Mouse (Mus musculus) brain, embryonic 14.5 days (tissue): ENCODE measurements around the gene Slc38a4. TPM values are rescaled to one million over a fixed set of nuclear protein-coding genes. Genes with fewer than 3 reads are reported as not detected.

Experiments
- DNase-seq: peaks from one replicate; pipeline ENCODE4 v3.0.0-alpha.2; 2011; ENCODE audit warnings: low read depth
- CTCF ChIP-seq: fragments of 200-500 bp; IDR thresholded peaks from 2 replicates; pipeline ENCODE4 v1.5.1; 2012; ENCODE audit warnings: inconsistent platforms, mild to moderate bottlenecking, moderate library complexity, borderline replicate concordance; ENCODE audit not compliant: insufficient read depth, insufficient read length; ENCODE audit errors: extremely low read depth
- POLR2A ChIP-seq: fragments of 200-500 bp; IDR thresholded peaks from 2 replicates; pipeline ENCODE4 v1.6.1; 2012; ENCODE audit warnings: mild to moderate bottlenecking, inconsistent platforms, borderline replicate concordance; ENCODE audit not compliant: poor library complexity, insufficient read depth, insufficient read length, severe bottlenecking; ENCODE audit errors: extremely low read depth
- polyA plus RNA-seq: library from polyadenylated mRNA; depleted of rRNA; stranded (reverse); fragments of >200 nt; gene quantifications from 2 replicates; pipeline ENCODE4 v1.2.3, GENCODE M21; 2012

Slc38a4 gene
- polyA plus RNA-seq, 1 experiment, result 6.6 TPM

GRCm38 (mm10) chr15:97030136-97030535, 25.6 kb downstream of the Slc38a4 start:
- TF ChIP-seq POLR2A, result no peak
- no peak for DNase-seq

GRCm38 (mm10) chr15:97029064-97029791, 26.5 kb downstream of the Slc38a4 start:
- no peak for DNase-seq
- TF ChIP-seq CTCF (no peak), POLR2A (no peak)

- TF ChIP-seq POLR2A (no peak), CTCF (no peak)
- DNase-seq, result no peak
Observed at GRCm38 (mm10) chr15:97028651-97029050, 27.1 kb downstream of the Slc38a4 start.

- TF ChIP-seq CTCF, result no peak
- no peak for TF ChIP-seq POLR2A
- DNase-seq, result no peak
Observed at GRCm38 (mm10) chr15:97028046-97028634, 27.6 kb downstream of the Slc38a4 start.

- no peak for TF ChIP-seq CTCF
- no peak for DNase-seq
Observed at GRCm38 (mm10) chr15:97026670-97027069, 29.1 kb downstream of the Slc38a4 start.

GRCm38 (mm10) chr15:97022764-97023163, 33.0 kb downstream of the Slc38a4 start:
- TF ChIP-seq POLR2A, result no peak
- no peak for TF ChIP-seq CTCF
- DNase-seq, result no peak

GRCm38 (mm10) chr15:97022213-97022612, 33.5 kb downstream of the Slc38a4 start:
- no peak for DNase-seq
- TF ChIP-seq POLR2A, result no peak
- TF ChIP-seq CTCF, result no peak

- no peak for DNase-seq
Observed at GRCm38 (mm10) chr15:97020221-97020620, 35.5 kb downstream of the Slc38a4 start.

GRCm38 (mm10) chr15:97019323-97019722, 36.4 kb downstream of the Slc38a4 start:
- no peak for DNase-seq
- TF ChIP-seq POLR2A (no peak), CTCF (no peak)

More at GRCm38 (mm10) chr15:97020221-97020620, 35.5 kb downstream of the Slc38a4 start:
- TF ChIP-seq CTCF (no peak), POLR2A (no peak)

GRCm38 (mm10) chr15:97017195-97017594, 38.6 kb downstream of the Slc38a4 start:
- TF ChIP-seq CTCF (no peak), POLR2A (no peak)
- no peak for DNase-seq

- TF ChIP-seq CTCF, result no peak
- no peak for TF ChIP-seq POLR2A
- DNase-seq, result no peak
Observed at GRCm38 (mm10) chr15:97015036-97015596, 40.6 kb downstream of the Slc38a4 start.

GRCm38 (mm10) chr15:97011599-97012372, 44.0 kb downstream of the Slc38a4 start:
- TF ChIP-seq POLR2A (no peak), CTCF (no peak)
- DNase-seq, result no peak

- DNase-seq, result no peak
- TF ChIP-seq CTCF, result no peak
- TF ChIP-seq POLR2A, result no peak
Observed at GRCm38 (mm10) chr15:97009271-97009670, 46.5 kb downstream of the Slc38a4 start.
